Mouse (Mus musculus) mouse embryonic stem cell (cell line): ENCODE data around the gene Lin7c.
"Not testable (repeated sequence)": the region's sequence is repeated elsewhere in the genome, so short reads cannot be mapped to it uniquely, and the experiment has no call there.

Experiments
- in situ Hi-C, 2 experiments: fragments of 300-500 bp; cut with MboI; formaldehyde crosslinking; loops; 1 replicate in 1 of 2; 3 replicates in 1 of 2; pipeline ENCODE4 v1.14.3; 2019 to 2020; ENCODE audit warnings: low sequenced_read_pairs in 2 of 2, low pct_unique_long_range_greater_than_20kb in 1 of 2, mixed read lengths in 1 of 2; ENCODE audit not compliant: unreplicated experiment in 1 of 2

The Lin7c gene

GRCm38 (mm10) chr2:109890597-109890996 is at the start of gene Lin7c:
TSS of gene Lin7c (plus strand) at chr2:109890853.
- in situ Hi-C loops, result no loop called here

- in situ Hi-C loops, result no loop called here
These were observed 44.3 kb upstream of the Lin7c start for GRCm38 (mm10) chr2:109846401-109846800.

- in situ Hi-C loops, result no loop called here
These were observed 42.3 kb upstream of the Lin7c start for GRCm38 (mm10) chr2:109848305-109848704.

- in situ Hi-C loops, result no loop called here
These were observed 41.9 kb upstream of the Lin7c start for GRCm38 (mm10) chr2:109848715-109849114.

GRCm38 (mm10) chr2:109855601-109856000 is 35.1 kb upstream of the Lin7c start:
- in situ Hi-C loops, result no loop called here

- in situ Hi-C loops, result no loop called here
These were observed 31.0 kb upstream of the Lin7c start for GRCm38 (mm10) chr2:109859671-109860070.

GRCm38 (mm10) chr2:109860832-109861231 is 29.8 kb upstream of the Lin7c start:
- in situ Hi-C loops, result no loop called here

GRCm38 (mm10) chr2:109879429-109879828 is 11.2 kb upstream of the Lin7c start:
- in situ Hi-C loops, result not testable (repeated sequence)

GRCm38 (mm10) chr2:109881111-109881510 is 9.5 kb upstream of the Lin7c start:
- in situ Hi-C loops, result no loop called here

- in situ Hi-C loops, result no loop called here
These were observed 9.0 kb upstream of the Lin7c start for GRCm38 (mm10) chr2:109881625-109882024.

- in situ Hi-C loops, result no loop called here
These were observed 6.5 kb upstream of the Lin7c start for GRCm38 (mm10) chr2:109884106-109884505.

- in situ Hi-C loops, result no loop called here
These were observed 6.1 kb upstream of the Lin7c start for GRCm38 (mm10) chr2:109884507-109884906.

GRCm38 (mm10) chr2:109890068-109890467 is 585 bp upstream of the Lin7c start:
- in situ Hi-C loops, result no loop called here

- in situ Hi-C loops, result no loop called here
These were observed 378 bp downstream of the Lin7c start for GRCm38 (mm10) chr2:109891031-109891430.

- in situ Hi-C loops, result no loop called here
These were observed 818 bp downstream of the Lin7c start for GRCm38 (mm10) chr2:109891471-109891870.

- in situ Hi-C loops, result no loop called here
These were observed 5.7 kb downstream of the Lin7c start for GRCm38 (mm10) chr2:109896311-109896710.

- in situ Hi-C loops, result loop anchor here (10.0 to 25.0 kb wide), 3 partner anchors 102 to 662 kb away; no protein-coding TSS in a partner anchor
These were observed 12.2 kb downstream of the Lin7c start for GRCm38 (mm10) chr2:109902869-109903268.

GRCm38 (mm10) chr2:109904171-109904821 is 13.6 kb downstream of the Lin7c start:
- in situ Hi-C loops, result loop anchor here (10.0 to 25.0 kb wide), 3 partner anchors 101 to 661 kb away; no protein-coding TSS in a partner anchor

- in situ Hi-C loops, result loop anchor here (5.0 to 25.0 kb wide), 4 partner anchors 96 to 656 kb away; no protein-coding TSS in a partner anchor
These were observed 18.5 kb downstream of the Lin7c start for GRCm38 (mm10) chr2:109909122-109909521.

- in situ Hi-C loops, result loop anchor here in 1 of 2 experiments (25.0 kb wide), 1 partner anchor 650 kb away; no protein-coding TSS in a partner anchor
These were observed 21.6 kb downstream of the Lin7c start for GRCm38 (mm10) chr2:109912216-109912615.
